Mouse (Mus musculus) midbrain, embryonic 13.5 days (tissue): ENCODE results near the gene Egflam. TPM values are rescaled to one million over a fixed set of nuclear protein-coding genes. Genes with fewer than 3 reads are reported as not detected.

Experiments used
- ATAC-seq: fragments of 200-750 bp; cut with Nextera tagmentation; 2 replicates; pipeline ENCODE4 v1.8.0; 2017; ENCODE audit warnings: mild to moderate bottlenecking, moderate TSS enrichment, moderate library complexity
- H3K27ac ChIP-seq: fragments of 300-500 bp; sonication (generic); 2 replicates; pipeline ENCODE4 v1.5.1; 2015; ENCODE audit warnings: inconsistent platforms, mild to moderate bottlenecking, moderate library complexity
- H3K27me3 ChIP-seq: fragments of 300-500 bp; sonication (generic); 2 replicates; pipeline ENCODE4 v1.6.1; 2015; ENCODE audit warnings: mild to moderate bottlenecking, inconsistent platforms
- H3K36me3 ChIP-seq: fragments of 300-500 bp; sonication (generic); 2 replicates; pipeline ENCODE4 v1.6.1; 2015; ENCODE audit warnings: mild to moderate bottlenecking, inconsistent platforms
- H3K4me1 ChIP-seq: fragments of 300-500 bp; sonication (generic); replicated peaks from 2 replicates; pipeline ENCODE4 v1.6.1; 2015; ENCODE audit warnings: inconsistent platforms
- H3K4me2 ChIP-seq: fragments of 300-500 bp; sonication (generic); replicated peaks from 2 replicates; pipeline ENCODE4 v1.6.1; 2015; ENCODE audit warnings: moderate library complexity, mild to moderate bottlenecking, inconsistent platforms
- H3K4me3 ChIP-seq: fragments of 300-500 bp; sonication (generic); replicated peaks from 2 replicates; pipeline ENCODE4 v1.5.1; 2015; ENCODE audit warnings: mild to moderate bottlenecking, inconsistent platforms
- H3K9ac ChIP-seq: fragments of 300-500 bp; sonication (generic); replicated peaks from 2 replicates; pipeline ENCODE4 v1.6.1; 2015; ENCODE audit warnings: mild to moderate bottlenecking, inconsistent platforms
- H3K9me3 ChIP-seq: fragments of 300-500 bp; sonication (generic); 2 replicates; pipeline ENCODE4 v1.6.1; 2016; ENCODE audit warnings: mild to moderate bottlenecking, inconsistent platforms
- WGBS: fragments of 180-500 bp; shearing (Covaris S2); methylation state at CpG from one replicate; pipeline ENCODE4 v1.1.7; 2015; 5-methylcytosine and 5-hydroxymethylcytosine counted together
- polyA plus RNA-seq: library from polyadenylated mRNA; unstranded; fragments of >200 nt; fragmentation: Nextera tagmentation; extraction: Ambion mirVana; gene quantifications from 2 replicates; pipeline ENCODE4 v1.2.1, GENCODE M21; 2015

The Egflam gene
- polyA plus RNA-seq, 1 experiment from 2014 or later: 7.7 TPM

- H3K9ac ChIP-seq: no peak overlapping the region
- WGBS: 54% methylated on average over 4 of the region's 4 CpGs
- no peak overlapping the region for H3K27ac ChIP-seq
- peaks cover 8% of the 10 kb centered on the region for H3K4me1 ChIP-seq
- H3K4me2 ChIP-seq: no peak overlapping the region
- H3K36me3 ChIP-seq: no peaks in the 10 kb centered on the region
- no peaks in the 10 kb centered on the region for H3K27me3 ChIP-seq
- no peak for ATAC-seq
- no peaks in the 10 kb centered on the region for H3K9me3 ChIP-seq
- H3K4me3 ChIP-seq: no peak overlapping the region
Observed at GRCm38 (mm10) chr15:7288841-7289424, 109.3 kb downstream of the Egflam start.

GRCm38 (mm10) chr15:7287911-7288310 is 110.3 kb downstream of the Egflam start:
- Histone ChIP-seq H3K4me1 (peaks cover 6% of the 10 kb centered on the region), H3K9ac (no peak overlapping the region), H3K27me3 (no peaks in the 10 kb centered on the region), H3K36me3 (no peaks in the 10 kb centered on the region), H3K27ac (no peak overlapping the region), H3K9me3 (no peaks in the 10 kb centered on the region), H3K4me3 (no peak overlapping the region), H3K4me2 (no peak overlapping the region)
- ATAC-seq: no peak
- WGBS: 84% methylated on average over 3 of the region's 3 CpGs

GRCm38 (mm10) chr15:7281579-7281978 is 116.6 kb downstream of the Egflam start:
- no peak for ATAC-seq
- H3K4me1 ChIP-seq: no peaks in the 10 kb centered on the region
- H3K36me3 ChIP-seq: no peaks in the 10 kb centered on the region
- H3K27me3 ChIP-seq: no peaks in the 10 kb centered on the region
- no peak overlapping the region for H3K4me3 ChIP-seq
- H3K4me2 ChIP-seq: no peak overlapping the region
- H3K27ac ChIP-seq: no peak overlapping the region
- H3K9me3 ChIP-seq: no peaks in the 10 kb centered on the region
- WGBS: 57% methylated on average over 6 of the region's 6 CpGs
- no peak overlapping the region for H3K9ac ChIP-seq

DNA sequence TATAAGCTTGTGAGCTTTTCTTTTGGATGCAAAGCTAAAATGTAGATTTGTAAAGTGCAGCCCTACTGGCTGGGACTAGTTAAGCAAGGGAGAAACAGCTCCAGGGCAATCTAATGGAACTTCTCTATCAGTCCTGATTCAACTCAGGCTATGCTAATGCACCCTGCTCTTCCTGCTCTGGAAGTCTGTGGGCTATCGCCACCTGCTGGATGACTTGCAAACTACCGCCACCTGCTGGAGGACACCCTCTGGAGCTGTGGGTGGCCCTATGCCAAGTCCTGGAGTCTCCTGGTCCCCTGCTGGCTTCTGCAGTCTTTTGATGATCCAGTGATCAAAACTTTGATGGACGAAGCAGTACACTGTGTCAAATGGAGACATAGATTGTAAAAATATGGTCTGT is 134.4 kb downstream of the Egflam start:
- Histone ChIP-seq H3K4me1 (no peaks in the 10 kb centered on the region), H3K9ac (no peak overlapping the region), H3K4me2 (no peak overlapping the region), H3K27me3 (no peaks in the 10 kb centered on the region), H3K27ac (no peak overlapping the region), H3K9me3 (no peaks in the 10 kb centered on the region), H3K4me3 (no peak overlapping the region), H3K36me3 (no peaks in the 10 kb centered on the region)
- peak; percentile 70 for ATAC-seq
- 14% methylated on average over 3 of the region's 3 CpGs for WGBS

DNA sequence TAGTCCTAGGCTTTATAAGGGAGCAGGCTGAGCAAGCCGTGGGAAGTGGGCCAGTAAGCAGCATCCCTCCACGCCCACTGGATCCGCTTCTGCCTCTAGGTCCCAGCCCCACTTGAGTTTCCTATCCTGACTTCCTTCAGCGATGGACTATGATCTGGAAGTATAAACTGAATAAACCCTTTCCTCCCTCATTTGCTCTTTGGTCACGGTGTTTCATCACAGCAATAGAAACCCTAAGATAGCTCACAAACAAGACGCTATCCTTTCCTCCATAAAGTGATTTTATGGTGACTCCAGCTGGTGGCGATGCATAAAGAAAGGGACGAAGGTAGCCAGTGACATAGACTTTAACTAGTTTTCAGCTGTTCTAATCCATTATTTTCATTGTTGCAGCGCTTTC is 134.9 kb downstream of the Egflam start:
- Histone ChIP-seq H3K9me3 (no peaks in the 10 kb centered on the region), H3K36me3 (no peaks in the 10 kb centered on the region), H3K4me1 (no peaks in the 10 kb centered on the region), H3K9ac (no peak overlapping the region), H3K4me2 (no peak overlapping the region), H3K4me3 (no peak overlapping the region), H3K27ac (no peak overlapping the region), H3K27me3 (no peaks in the 10 kb centered on the region)
- no peak for ATAC-seq
- 92% methylated on average over 9 of the region's 9 CpGs for WGBS

DNA sequence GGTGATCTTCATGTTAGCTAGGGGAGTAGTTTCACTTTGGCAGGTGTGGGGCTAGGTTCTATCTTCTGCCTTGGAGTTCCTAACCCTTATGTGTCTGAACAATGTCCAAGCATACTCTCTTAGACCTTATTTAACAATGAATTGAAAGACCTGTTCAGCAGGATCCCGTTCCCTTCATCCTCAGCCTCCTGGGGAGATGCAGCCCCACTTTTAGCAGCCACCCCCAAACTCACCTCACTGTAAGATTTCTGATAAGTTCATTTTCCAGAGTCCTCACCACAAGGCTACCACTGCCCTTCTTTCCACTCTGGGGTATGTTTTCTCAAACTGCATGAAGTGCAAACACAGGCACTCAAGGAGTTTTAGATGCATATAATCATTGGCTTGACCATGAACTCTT is 136.8 kb downstream of the Egflam start:
- no peak overlapping the region for H3K4me3 ChIP-seq
- H3K36me3 ChIP-seq: no peaks in the 10 kb centered on the region
- H3K9me3 ChIP-seq: no peaks in the 10 kb centered on the region
- no peak overlapping the region for H3K27ac ChIP-seq
- H3K4me2 ChIP-seq: no peak overlapping the region
- H3K27me3 ChIP-seq: no peaks in the 10 kb centered on the region
- 83% methylated on average over 1 of the region's 1 CpGs for WGBS
- no peak for ATAC-seq
- H3K9ac ChIP-seq: no peak overlapping the region
- H3K4me1 ChIP-seq: no peaks in the 10 kb centered on the region

DNA sequence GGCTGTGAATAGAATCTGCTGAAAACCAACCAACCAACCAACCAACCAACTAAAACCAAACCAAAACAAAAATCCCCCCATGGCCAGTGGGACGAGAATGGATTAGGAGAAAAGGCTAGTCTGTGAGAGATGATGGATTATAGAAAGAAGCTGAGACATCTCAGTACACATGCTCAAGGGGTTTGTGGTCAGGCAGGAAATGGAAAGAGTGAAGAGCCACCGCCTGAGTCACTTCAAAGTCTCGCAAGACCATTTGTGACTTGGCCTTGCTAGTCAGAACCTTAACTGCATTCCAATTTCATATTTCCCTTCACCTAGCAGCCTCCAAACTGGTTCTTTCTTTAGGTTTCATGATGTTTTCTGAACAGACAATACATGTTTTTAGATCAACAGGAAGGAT is 141.6 kb downstream of the Egflam start:
- Histone ChIP-seq H3K36me3 (no peaks in the 10 kb centered on the region), H3K9ac (no peak overlapping the region), H3K9me3 (no peaks in the 10 kb centered on the region), H3K27ac (no peak overlapping the region), H3K4me2 (no peak overlapping the region), H3K4me1 (no peaks in the 10 kb centered on the region), H3K27me3 (no peaks in the 10 kb centered on the region), H3K4me3 (no peak overlapping the region)
- ATAC-seq: no peak
- WGBS: 94% methylated on average over 3 of the region's 3 CpGs

- no peak overlapping the region for H3K9ac ChIP-seq
- H3K27ac ChIP-seq: no peak overlapping the region
- no peaks in the 10 kb centered on the region for H3K4me1 ChIP-seq
- no peak overlapping the region for H3K4me3 ChIP-seq
- no peak overlapping the region for H3K4me2 ChIP-seq
- no peaks in the 10 kb centered on the region for H3K27me3 ChIP-seq
- WGBS: 92% methylated on average over 6 of the region's 6 CpGs
- no peak for ATAC-seq
- H3K36me3 ChIP-seq: peaks cover 5% of the 10 kb centered on the region; the same call in 1 of the 2 replicates
- peaks cover 4% of the 10 kb centered on the region; the same call in 1 of the 2 replicates for H3K9me3 ChIP-seq
Observed at GRCm38 (mm10) chr15:7253326-7253725, 144.9 kb downstream of the Egflam start.

DNA sequence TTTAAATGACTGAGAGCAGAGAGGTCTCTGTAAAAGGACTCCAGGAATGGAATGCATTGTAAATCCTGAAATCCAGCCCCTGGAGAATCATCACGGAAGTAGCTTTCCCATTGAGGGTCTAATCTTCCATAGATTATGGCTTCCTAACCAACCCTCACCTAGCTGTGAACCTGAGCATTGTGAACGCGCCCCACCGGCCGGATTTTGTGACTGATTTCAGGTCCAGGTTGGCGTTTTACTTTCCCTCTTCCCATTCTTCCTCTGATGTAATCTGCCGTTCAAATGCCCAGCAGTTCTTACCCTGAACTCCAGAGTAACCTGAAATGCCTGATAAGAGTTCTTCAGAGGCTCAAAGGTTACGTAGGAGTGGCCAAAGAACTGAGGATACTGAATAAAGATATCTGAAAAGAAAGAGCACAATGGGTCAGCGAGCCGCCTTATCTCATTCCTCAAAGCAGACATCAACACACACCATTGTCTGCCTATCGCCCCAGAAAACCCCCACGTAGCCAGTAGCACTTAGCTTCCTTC is 146.0 kb downstream of the Egflam start:
- Histone ChIP-seq H3K4me1 (no peaks in the 10 kb centered on the region), H3K27ac (no peak overlapping the region), H3K9ac (no peak overlapping the region), H3K36me3 (peaks cover 5% of the 10 kb centered on the region; the same call in 1 of the 2 replicates), H3K27me3 (no peaks in the 10 kb centered on the region), H3K9me3 (peaks cover 4% of the 10 kb centered on the region; the same call in 1 of the 2 replicates), H3K4me3 (no peak overlapping the region), H3K4me2 (no peak overlapping the region)
- 73% methylated on average over 12 of the region's 12 CpGs for WGBS
- no peak for ATAC-seq

GRCm38 (mm10) chr15:7251042-7251441 is 147.2 kb downstream of the Egflam start:
- WGBS: 96% methylated on average over 9 of the region's 9 CpGs

GRCm38 (mm10) chr15:7249216-7249615 is 149.0 kb downstream of the Egflam start:
- Histone ChIP-seq H3K4me2 (no peak overlapping the region), H3K9ac (no peak overlapping the region), H3K36me3 (peaks cover 5% of the 10 kb centered on the region; the same call in 1 of the 2 replicates), H3K27me3 (no peaks in the 10 kb centered on the region), H3K4me3 (no peak overlapping the region), H3K27ac (no peak overlapping the region), H3K4me1 (no peaks in the 10 kb centered on the region), H3K9me3 (peaks cover 4% of the 10 kb centered on the region; the same call in 1 of the 2 replicates)
- no peak for ATAC-seq
- WGBS: 86% methylated on average over 4 of the region's 4 CpGs

More at GRCm38 (mm10) chr15:7251042-7251441, 147.2 kb downstream of the Egflam start:
- ATAC-seq: no peak
- Histone ChIP-seq H3K9ac (no peak overlapping the region), H3K4me1 (no peaks in the 10 kb centered on the region), H3K27ac (no peak overlapping the region), H3K9me3 (peaks cover 4% of the 10 kb centered on the region; the same call in 1 of the 2 replicates), H3K36me3 (peaks cover 5% of the 10 kb centered on the region; the same call in 1 of the 2 replicates), H3K4me2 (no peak overlapping the region), H3K4me3 (no peak overlapping the region), H3K27me3 (no peaks in the 10 kb centered on the region)

GRCm38 (mm10) chr15:7247321-7247720 is 150.9 kb downstream of the Egflam start:
- 88% methylated on average over 8 of the region's 8 CpGs for WGBS
- no peak for ATAC-seq
- no peak overlapping the region for H3K27ac ChIP-seq
- no peak overlapping the region for H3K9ac ChIP-seq
- no peak overlapping the region for H3K4me2 ChIP-seq
- H3K4me1 ChIP-seq: no peaks in the 10 kb centered on the region
- H3K36me3 ChIP-seq: peaks cover 5% of the 10 kb centered on the region; the same call in 1 of the 2 replicates
- H3K27me3 ChIP-seq: no peaks in the 10 kb centered on the region
- H3K9me3 ChIP-seq: peaks cover 4% of the 10 kb centered on the region; the same call in 1 of the 2 replicates
- H3K4me3 ChIP-seq: no peak overlapping the region
